Mouse (Mus musculus): Measurements from ENCODE around the gene Utp20. TPM values are rescaled to one million over a fixed set of nuclear protein-coding genes. Genes with fewer than 3 reads are reported as not detected.
"Not testable (repeated sequence)": the region's sequence is repeated elsewhere in the genome, so short reads cannot be mapped to it uniquely, and the experiment has no call there.

The Utp20 gene
- total and polyA plus RNA-seq, 3 experiments = 3.4 to 12.8 (median 11.1) TPM

GRCm38 (mm10) chr10:88853326-88853725 is 26.7 kb upstream of the Utp20 start:
- intact Hi-C loops (cut with DNase I) = no loop called here
- no peaks in the 10 kb centered on the region for H3K36me3 ChIP-seq (ENCODE audit: control insufficient read depth, insufficient read depth, low read length)
- H3K79me2 ChIP-seq (replicated peaks; ENCODE audit: control insufficient read depth, insufficient read depth, low read length) = no peaks in the 10 kb centered on the region
- TF ChIP-seq EP300 (IDR thresholded peaks at IDR 0.05; ENCODE audit: insufficient read depth, low read depth, low read length) (no peak), POLR2A (IDR thresholded peaks at IDR 0.05; ENCODE audit: insufficient read depth, low read depth, low read length) (no peak), CTCF (IDR thresholded peaks at IDR 0.05) (no peak)
- H3K4me1 ChIP-seq (ENCODE audit: control insufficient read depth, insufficient read depth, low read length) = no peaks in the 10 kb centered on the region
- no peak overlapping the region for H3K9ac ChIP-seq (ENCODE audit: low read depth, low read length)
- no peak for DNase-seq
- no peak overlapping the region for H3K27ac ChIP-seq
- no peaks in the 10 kb centered on the region for H3K27me3 ChIP-seq (ENCODE audit: control insufficient read depth, insufficient read depth, low read length)
- 80% methylated on average over 7 of the region's 7 CpGs for WGBS
- H3K4me3 ChIP-seq = no peak overlapping the region

- no peak overlapping the region for H3K4me3 ChIP-seq
- no peaks in the 10 kb centered on the region for H3K79me2 ChIP-seq (replicated peaks; ENCODE audit: control insufficient read depth, insufficient read depth, low read length)
- no peak overlapping the region for H3K27ac ChIP-seq
- H3K4me1 ChIP-seq (ENCODE audit: control insufficient read depth, insufficient read depth, low read length) = no peaks in the 10 kb centered on the region
- no peaks in the 10 kb centered on the region for H3K27me3 ChIP-seq (ENCODE audit: control insufficient read depth, insufficient read depth, low read length)
- no peak for DNase-seq
- 79% methylated on average over 4 of the region's 4 CpGs for WGBS
- intact Hi-C loops (cut with DNase I) = no loop called here
- TF ChIP-seq EP300 (IDR thresholded peaks at IDR 0.05; ENCODE audit: insufficient read depth, low read depth, low read length) (no peak), POLR2A (IDR thresholded peaks at IDR 0.05; ENCODE audit: insufficient read depth, low read depth, low read length) (no peak), CTCF (IDR thresholded peaks at IDR 0.05) (no peak)
- no peak overlapping the region for H3K9ac ChIP-seq (ENCODE audit: low read depth, low read length)
- no peaks in the 10 kb centered on the region for H3K36me3 ChIP-seq (ENCODE audit: control insufficient read depth, insufficient read depth, low read length)
Measured at GRCm38 (mm10) chr10:88849976-88850375, 23.4 kb upstream of the Utp20 start.

- WGBS = 70% methylated on average over 7 of the region's 7 CpGs
- no peak overlapping the region for H3K4me3 ChIP-seq
- H3K27ac ChIP-seq = no peak overlapping the region
- no peaks in the 10 kb centered on the region for H3K79me2 ChIP-seq (replicated peaks; ENCODE audit: control insufficient read depth, insufficient read depth, low read length)
- intact Hi-C loops (cut with DNase I) = no loop called here
- H3K9ac ChIP-seq (ENCODE audit: low read depth, low read length) = no peak overlapping the region
- no peaks in the 10 kb centered on the region for H3K36me3 ChIP-seq (ENCODE audit: control insufficient read depth, insufficient read depth, low read length)
- H3K4me1 ChIP-seq (ENCODE audit: control insufficient read depth, insufficient read depth, low read length) = no peaks in the 10 kb centered on the region
- no peaks in the 10 kb centered on the region for H3K27me3 ChIP-seq (ENCODE audit: control insufficient read depth, insufficient read depth, low read length)
- DNase-seq = no peak
- TF ChIP-seq POLR2A (IDR thresholded peaks at IDR 0.05; ENCODE audit: insufficient read depth, low read depth, low read length) = no peak
Measured at GRCm38 (mm10) chr10:88848876-88849476, 22.4 kb upstream of the Utp20 start.

- H3K9ac ChIP-seq (ENCODE audit: low read depth, low read length) = no peak overlapping the region
- TF ChIP-seq POLR2A (IDR thresholded peaks at IDR 0.05; ENCODE audit: insufficient read depth, low read depth, low read length) (no peak), EP300 (IDR thresholded peaks at IDR 0.05; ENCODE audit: insufficient read depth, low read depth, low read length) (no peak), CTCF (IDR thresholded peaks at IDR 0.05) (no peak)
- intact Hi-C loops (cut with DNase I) = no loop called here
- 61% methylated on average over 2 of the region's 2 CpGs for whole genome bisulfite sequencing
- no peaks in the 10 kb centered on the region for H3K36me3 ChIP-seq (ENCODE audit: control insufficient read depth, insufficient read depth, low read length)
- no peaks in the 10 kb centered on the region for H3K4me1 ChIP-seq (ENCODE audit: control insufficient read depth, insufficient read depth, low read length)
- DNase-seq = no peak
- no peaks in the 10 kb centered on the region for H3K27me3 ChIP-seq (ENCODE audit: control insufficient read depth, insufficient read depth, low read length)
- H3K4me3 ChIP-seq = no peak overlapping the region
- H3K27ac ChIP-seq = no peak overlapping the region
- no peaks in the 10 kb centered on the region for H3K79me2 ChIP-seq (replicated peaks; ENCODE audit: control insufficient read depth, insufficient read depth, low read length)
Measured at GRCm38 (mm10) chr10:88834227-88834626, 7.6 kb upstream of the Utp20 start.

- no peak overlapping the region for H3K4me3 ChIP-seq
- no peaks in the 10 kb centered on the region for H3K79me2 ChIP-seq (replicated peaks; ENCODE audit: control insufficient read depth, insufficient read depth, low read length)
- no peak for DNase-seq
- no peaks in the 10 kb centered on the region for H3K36me3 ChIP-seq (ENCODE audit: control insufficient read depth, insufficient read depth, low read length)
- TF ChIP-seq EP300 (IDR thresholded peaks at IDR 0.05; ENCODE audit: insufficient read depth, low read depth, low read length) (no peak), POLR2A (IDR thresholded peaks at IDR 0.05; ENCODE audit: insufficient read depth, low read depth, low read length) (no peak), CTCF (IDR thresholded peaks at IDR 0.05) (no peak)
- H3K4me1 ChIP-seq (ENCODE audit: control insufficient read depth, insufficient read depth, low read length) = peaks cover 3% of the 10 kb centered on the region
- no peaks in the 10 kb centered on the region for H3K27me3 ChIP-seq (ENCODE audit: control insufficient read depth, insufficient read depth, low read length)
- intact Hi-C loops (cut with DNase I) = no loop called here
- no peak overlapping the region for H3K9ac ChIP-seq (ENCODE audit: low read depth, low read length)
- no peak overlapping the region for H3K27ac ChIP-seq
Measured at GRCm38 (mm10) chr10:88828361-88828760, 1.8 kb upstream of the Utp20 start.

- H3K79me2 ChIP-seq (replicated peaks; ENCODE audit: control insufficient read depth, insufficient read depth, low read length) = no peaks in the 10 kb centered on the region
- DNase-seq = no peak
- H3K36me3 ChIP-seq (ENCODE audit: control insufficient read depth, insufficient read depth, low read length) = no peaks in the 10 kb centered on the region
- no peaks in the 10 kb centered on the region for H3K27me3 ChIP-seq (ENCODE audit: control insufficient read depth, insufficient read depth, low read length)
- H3K4me1 ChIP-seq (ENCODE audit: control insufficient read depth, insufficient read depth, low read length) = peaks cover 3% of the 10 kb centered on the region
- no peak overlapping the region for H3K4me3 ChIP-seq
- H3K9ac ChIP-seq (ENCODE audit: low read depth, low read length) = no peak overlapping the region
- no peak overlapping the region for H3K27ac ChIP-seq
- TF ChIP-seq POLR2A (IDR thresholded peaks at IDR 0.05; ENCODE audit: insufficient read depth, low read depth, low read length) (no peak), EP300 (IDR thresholded peaks at IDR 0.05; ENCODE audit: insufficient read depth, low read depth, low read length) (no peak), CTCF (IDR thresholded peaks at IDR 0.05) (no peak)
- 85% methylated on average over 4 of the region's 4 CpGs for WGBS
- intact Hi-C loops (cut with DNase I) = loop anchor here (2.0 kb wide), 1 partner anchor 97 kb away; the partner anchor contains the start of gene Arl1
Measured at GRCm38 (mm10) chr10:88827596-88827995, 992 bp upstream of the Utp20 start.

GRCm38 (mm10) chr10:88826947-88827306 is 323 bp upstream of the Utp20 start:
- H3K36me3 ChIP-seq (ENCODE audit: control insufficient read depth, insufficient read depth, low read length); H3K79me2 ChIP-seq (replicated peaks; ENCODE audit: control insufficient read depth, insufficient read depth, low read length); H3K27me3 ChIP-seq (ENCODE audit: control insufficient read depth, insufficient read depth, low read length); H3K4me1 ChIP-seq (ENCODE audit: control insufficient read depth, insufficient read depth, low read length): not testable (repeated sequence)
- intact Hi-C loops (cut with DNase I) = loop anchor here (2.0 kb wide), 1 partner anchor 96 kb away; the partner anchor contains the start of gene Arl1
- peak in 1 of 2 experiments; percentile 22 for DNase-seq
- Histone ChIP-seq H3K9ac (ENCODE audit: low read depth, low read length) (peak overlapping the region; percentile 29; the same call in 1 of the 2 replicates), H3K4me3 (peak overlapping the region; percentile 72), H3K27ac (peak overlapping the region; percentile 47)
- 4% methylated on average over 6 of the region's 6 CpGs for WGBS
